Mouse (Mus musculus): ENCODE data around the gene Accs.

GRCm38 (mm10) chr2:93785432-93785798 lies 64.3 kb downstream of the Accs start:
- TF ChIP-seq POLR2A (IDR thresholded peaks at IDR 0.05; ENCODE audit: insufficient read depth, low read depth, low read length) (no peak), CTCF (IDR thresholded peaks at IDR 0.05; ENCODE audit: insufficient read depth, low read depth, low read length) (no peak)
